Mouse (Mus musculus): Measurements from ENCODE around the gene Mak. TPM values are rescaled to one million over a fixed set of nuclear protein-coding genes. Genes with fewer than 3 reads are reported as not detected.
A peak's percentile ranks its signal among the peaks of the same experiment; 100 is the strongest.

Gene Mak
- total and polyA plus RNA-seq, 2 experiments from 2014 or later: 0.05 TPM; not detected in 1

DNA sequence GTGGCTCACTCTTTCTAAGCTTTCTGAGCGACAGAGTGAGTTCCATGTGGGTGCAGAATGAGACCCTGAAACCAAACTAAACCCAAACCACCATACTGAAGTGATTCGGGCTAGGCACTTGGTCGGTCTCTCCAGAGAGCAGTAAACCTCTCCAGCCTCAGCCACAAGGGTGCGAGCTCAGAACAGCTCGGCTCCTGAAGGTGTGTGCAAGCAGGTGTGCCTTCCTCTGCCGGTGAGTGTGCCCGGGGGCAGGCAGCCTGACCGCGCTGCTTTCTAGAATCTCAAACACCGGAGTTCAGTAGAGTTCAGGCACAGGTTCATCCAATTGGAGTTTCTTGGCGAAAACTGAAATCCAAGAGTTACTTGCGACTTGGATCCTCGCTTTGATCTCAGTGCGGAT is 34.4 kb upstream of the Mak start, which contains the start of gene Sycp2l:
Gene Sycp2l (plus strand): TSS at position 368 of the 400 bp plus-strand sequence.
- H3K9ac ChIP-seq (replicated peaks; ENCODE audit: low read depth, low read length): no peak within 1 kb of the TSS

GRCm38 (mm10) chr13:41110935-41111334 is 31.4 kb upstream of the Mak start, which contains the start of gene Gcm2:
Gene Gcm2, minus strand, starts transcription at chr13:41111035.
- H3K9me3 ChIP-seq (replicated peaks; ENCODE audit: control insufficient read depth, low read length): no peaks in the 10 kb centered on the region
- H3K9ac ChIP-seq (replicated peaks; ENCODE audit: low read depth, low read length): no peak within 1 kb of the TSS
- no peak within 1 kb of the TSS for H3K27ac ChIP-seq (ENCODE audit: low read depth)
- DNase-seq (ENCODE audit: low spot score) (no peak), ATAC-seq (ENCODE audit: insufficient read depth, low read depth) (no peak)
- H3K36me3 ChIP-seq (replicated peaks; ENCODE audit: control insufficient read depth, insufficient read depth, low read length): no peaks in the 10 kb centered on the region
- H3K4me2 ChIP-seq (ENCODE audit: low read depth, low read length): no peak within 1 kb of the TSS
- H3K4me1 ChIP-seq (ENCODE audit: control insufficient read depth, insufficient read depth): no peaks in the 10 kb centered on the region
- H3K4me3 ChIP-seq (ENCODE audit: low read depth, low read length): no peak within 1 kb of the TSS
- WGBS: 68% methylated on average over 3 of the region's 3 CpGs
- 0 out of 2 replicates have a peak, but pooled peaks cover 8% of the 10 kb centered on the region for H3K27me3 ChIP-seq (ENCODE audit: control insufficient read depth, insufficient read depth, low read length)
- TF ChIP-seq EP300 (IDR thresholded peaks at IDR 0.05; ENCODE audit: low read depth) (no peak), CTCF (IDR thresholded peaks at IDR 0.05; ENCODE audit: low read depth) (no peak)

More for the DNA sequence above, 34.4 kb upstream of the Mak start, which contains the start of gene Sycp2l:
- TF ChIP-seq EP300 (IDR thresholded peaks at IDR 0.05; ENCODE audit: low read depth): no peak
- no peak for TF ChIP-seq CTCF (IDR thresholded peaks at IDR 0.05; ENCODE audit: low read depth)
- Histone ChIP-seq H3K27ac (ENCODE audit: low read depth) (no peak within 1 kb of the TSS), H3K27me3 (ENCODE audit: control insufficient read depth, insufficient read depth, low read length) (0 out of 2 replicates have a peak, but pooled peaks cover 8% of the 10 kb centered on the region), H3K36me3 (replicated peaks; ENCODE audit: control insufficient read depth, insufficient read depth, low read length) (no peaks in the 10 kb centered on the region), H3K4me2 (ENCODE audit: low read depth, low read length) (peak within 1 kb of the TSS; percentile 31), H3K4me1 (ENCODE audit: control insufficient read depth, insufficient read depth) (no peaks in the 10 kb centered on the region), H3K9me3 (replicated peaks; ENCODE audit: control insufficient read depth, low read length) (no peaks in the 10 kb centered on the region), H3K4me3 (ENCODE audit: low read depth, low read length) (no peak within 1 kb of the TSS)
- no peak for DNase-seq (ENCODE audit: low spot score)
- 21% methylated on average over 14 of the region's 14 CpGs for WGBS
- no peak for ATAC-seq (ENCODE audit: insufficient read depth, low read depth)

DNA sequence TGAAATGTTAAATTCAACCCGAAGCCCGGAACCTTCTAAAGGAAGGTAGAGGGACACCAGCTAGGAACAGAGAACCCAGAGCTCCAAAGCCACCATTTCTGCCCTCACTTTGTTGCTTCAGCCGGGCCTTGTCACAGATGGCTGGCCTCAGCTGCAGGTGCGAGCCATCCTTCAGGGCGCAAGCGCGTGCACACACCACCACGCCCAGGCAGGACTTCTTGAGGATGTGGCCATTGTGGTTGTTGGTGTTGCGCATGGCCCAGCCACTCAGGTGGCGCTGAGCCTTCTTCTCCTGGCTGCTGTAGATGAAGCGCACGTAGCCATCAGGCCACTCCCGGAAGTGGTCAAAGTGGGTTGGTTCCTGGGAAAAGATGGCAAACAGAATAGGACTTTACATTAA is 26.0 kb upstream of the Mak start:
- no peaks in the 10 kb centered on the region for H3K27me3 ChIP-seq (ENCODE audit: control insufficient read depth, insufficient read depth, low read length)
- no peak overlapping the region for H3K4me2 ChIP-seq (ENCODE audit: low read depth, low read length)
- H3K4me3 ChIP-seq (ENCODE audit: low read depth, low read length): no peak overlapping the region
- no peaks in the 10 kb centered on the region for H3K4me1 ChIP-seq (ENCODE audit: control insufficient read depth, insufficient read depth)
- ATAC-seq (ENCODE audit: insufficient read depth, low read depth): no peak
- no peaks in the 10 kb centered on the region for H3K36me3 ChIP-seq (replicated peaks; ENCODE audit: control insufficient read depth, insufficient read depth, low read length)
- TF ChIP-seq CTCF (IDR thresholded peaks at IDR 0.05; ENCODE audit: low read depth) (no peak), EP300 (IDR thresholded peaks at IDR 0.05; ENCODE audit: low read depth) (no peak)
- 85% methylated on average over 13 of the region's 13 CpGs for WGBS
- H3K27ac ChIP-seq (ENCODE audit: low read depth): no peak overlapping the region
- no peaks in the 10 kb centered on the region for H3K9me3 ChIP-seq (replicated peaks; ENCODE audit: control insufficient read depth, low read length)
- DNase-seq (ENCODE audit: low spot score): no peak
- no peak overlapping the region for H3K9ac ChIP-seq (replicated peaks; ENCODE audit: low read depth, low read length)

DNA sequence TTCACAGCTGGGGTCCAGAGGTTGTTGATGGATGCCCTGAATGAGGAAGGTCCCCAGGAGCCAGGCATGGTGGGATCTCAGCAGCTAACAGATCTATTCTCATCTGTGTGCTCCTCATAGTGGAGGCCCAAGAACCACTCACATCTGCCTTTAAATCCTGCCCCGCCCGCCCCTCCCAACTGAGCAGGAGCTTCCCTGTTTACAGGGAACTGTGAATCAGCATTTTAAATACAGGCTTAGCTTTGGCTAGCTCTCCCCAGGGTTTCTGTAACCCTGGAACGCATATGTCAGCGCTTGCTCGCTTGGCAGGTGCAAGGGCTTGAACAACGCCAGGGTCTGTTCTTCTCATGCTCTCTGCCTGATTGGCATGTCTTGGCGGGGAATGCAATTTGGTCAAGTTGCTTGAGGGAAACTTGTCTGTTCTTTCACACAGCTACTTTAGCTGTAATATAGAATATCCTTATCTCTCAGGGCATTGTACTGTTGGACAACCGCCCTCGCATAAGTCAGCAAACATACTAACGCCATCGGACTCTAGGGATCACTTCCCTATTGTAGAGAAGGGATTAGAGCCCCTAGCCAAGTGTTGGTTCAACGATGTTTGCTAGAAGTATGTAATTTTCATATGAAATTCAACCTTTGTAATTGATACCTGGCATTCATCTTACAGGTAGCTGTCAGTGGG is 24.5 kb upstream of the Mak start:
- ATAC-seq (ENCODE audit: insufficient read depth, low read depth): no peak

DNA sequence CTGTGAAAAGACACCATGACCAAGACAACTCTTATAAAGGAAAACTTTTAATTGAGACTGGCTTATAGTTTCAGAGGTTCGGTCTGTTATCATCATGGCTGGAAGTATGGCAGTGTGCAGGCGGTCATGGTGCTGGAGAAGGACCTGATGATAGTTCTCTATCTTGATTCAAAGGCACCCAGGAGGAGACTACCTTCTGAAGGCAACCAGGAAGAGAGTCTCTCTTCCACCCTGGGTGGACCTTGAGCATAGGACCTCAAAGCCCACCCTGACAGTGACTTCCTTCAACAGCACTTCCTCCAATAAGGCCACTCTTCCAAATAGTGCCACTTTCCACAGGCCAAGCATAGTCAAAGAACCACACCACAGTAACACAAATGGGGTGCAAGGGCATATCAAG is 20.5 kb upstream of the Mak start:
- DNase-seq (ENCODE audit: low spot score) (no peak), ATAC-seq (ENCODE audit: insufficient read depth, low read depth) (no peak)
- Histone ChIP-seq H3K4me1 (ENCODE audit: control insufficient read depth, insufficient read depth) (no peaks in the 10 kb centered on the region), H3K4me3 (ENCODE audit: low read depth, low read length) (no peak overlapping the region), H3K27me3 (ENCODE audit: control insufficient read depth, insufficient read depth, low read length) (no peaks in the 10 kb centered on the region), H3K9ac (replicated peaks; ENCODE audit: low read depth, low read length) (no peak overlapping the region), H3K9me3 (replicated peaks; ENCODE audit: control insufficient read depth, low read length) (no peaks in the 10 kb centered on the region), H3K27ac (ENCODE audit: low read depth) (no peak overlapping the region), H3K36me3 (replicated peaks; ENCODE audit: control insufficient read depth, insufficient read depth, low read length) (no peaks in the 10 kb centered on the region), H3K4me2 (ENCODE audit: low read depth, low read length) (no peak overlapping the region)
- WGBS: 81% methylated on average over 2 of the region's 2 CpGs
- no peak for TF ChIP-seq EP300 (IDR thresholded peaks at IDR 0.05; ENCODE audit: low read depth)
- TF ChIP-seq CTCF (IDR thresholded peaks at IDR 0.05; ENCODE audit: low read depth): no peak

More for the DNA sequence above, 24.5 kb upstream of the Mak start:
- WGBS: 66% methylated on average over 12 of the region's 12 CpGs
- Histone ChIP-seq H3K27me3 (ENCODE audit: control insufficient read depth, insufficient read depth, low read length) (no peaks in the 10 kb centered on the region), H3K4me2 (ENCODE audit: low read depth, low read length) (no peak overlapping the region), H3K36me3 (replicated peaks; ENCODE audit: control insufficient read depth, insufficient read depth, low read length) (no peaks in the 10 kb centered on the region), H3K9me3 (replicated peaks; ENCODE audit: control insufficient read depth, low read length) (no peaks in the 10 kb centered on the region), H3K4me1 (ENCODE audit: control insufficient read depth, insufficient read depth) (no peaks in the 10 kb centered on the region), H3K27ac (ENCODE audit: low read depth) (no peak overlapping the region), H3K4me3 (ENCODE audit: low read depth, low read length) (no peak overlapping the region), H3K9ac (replicated peaks; ENCODE audit: low read depth, low read length) (no peak overlapping the region)
- TF ChIP-seq EP300 (IDR thresholded peaks at IDR 0.05; ENCODE audit: low read depth) (no peak), CTCF (IDR thresholded peaks at IDR 0.05; ENCODE audit: low read depth) (no peak)
- no peak for DNase-seq (ENCODE audit: low spot score)

Data from heart, postnatal 0 days (tissue).